Mouse (Mus musculus): ENCODE data around the gene Rims1.

DNA sequence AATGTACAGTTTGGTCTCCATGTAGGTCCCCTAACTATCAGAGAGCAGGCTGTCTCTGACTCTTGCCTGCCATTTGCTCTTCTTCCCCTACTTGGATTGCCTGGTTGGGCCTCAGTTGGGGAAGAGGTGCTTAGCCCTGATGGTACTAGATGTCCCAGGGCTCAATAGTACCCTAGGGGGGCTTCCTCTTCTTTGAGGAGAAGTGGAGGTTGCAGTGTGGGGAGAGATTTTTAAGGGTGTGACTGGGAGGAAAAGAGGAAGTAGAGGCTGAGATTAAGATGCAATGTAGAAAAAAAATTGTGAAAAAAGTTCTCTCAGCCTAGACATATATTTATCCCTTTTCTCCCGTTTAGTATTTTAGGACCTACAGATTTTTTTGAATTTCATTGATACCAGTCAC lies 525.8 kb downstream of the Rims1 start:
- TF ChIP-seq CTCF (IDR thresholded peaks at IDR 0.05) (no peak), POLR2A (IDR thresholded peaks at IDR 0.05; ENCODE audit: insufficient read depth, low read depth, low read length) (no peak), EP300 (IDR thresholded peaks at IDR 0.05; ENCODE audit: insufficient read depth, low read depth, low read length) (no peak)
